Mouse (Mus musculus) midbrain, embryonic 14.5 days (tissue): Measurements from ENCODE around the gene Erfe. TPM values are rescaled to one million over a fixed set of nuclear protein-coding genes. Genes with fewer than 3 reads are reported as not detected.

ENCODE experiments used
- ATAC-seq: fragments of 200-750 bp; cut with Nextera tagmentation; 2 replicates; pipeline ENCODE4 v1.8.0; 2017; ENCODE audit warnings: moderate number of reproducible peaks, moderate library complexity; ENCODE audit not compliant: low FRiP score, low TSS enrichment
- DNase-seq: peaks from one replicate; pipeline ENCODE4 v3.0.0-alpha.2; 2015
- H3K27ac ChIP-seq: fragments of 300-500 bp; sonication (generic); replicated peaks from 2 replicates; pipeline ENCODE4 v1.5.1; 2014; ENCODE audit warnings: mild to moderate bottlenecking, low read depth, low read length, moderate library complexity
- H3K27me3 ChIP-seq: fragments of 300-500 bp; sonication (generic); 2 replicates; pipeline ENCODE4 v1.6.1; 2014; ENCODE audit warnings: low read length, control low read depth, mixed read lengths; ENCODE audit not compliant: control insufficient read depth, insufficient read depth
- H3K36me3 ChIP-seq: fragments of 300-500 bp; sonication (generic); 2 replicates; pipeline ENCODE4 v1.6.1; 2014; ENCODE audit warnings: low read length, control low read depth; ENCODE audit not compliant: control insufficient read depth, insufficient read depth
- H3K4me1 ChIP-seq: fragments of 300-500 bp; sonication (generic); 2 replicates; pipeline ENCODE4 v1.6.1; 2014; ENCODE audit warnings: mild to moderate bottlenecking, antibody characterized with exemption, low read length, control low read depth; ENCODE audit not compliant: control insufficient read depth, insufficient read depth
- H3K4me2 ChIP-seq: fragments of 300-500 bp; sonication (generic); 2 replicates; pipeline ENCODE4 v1.6.1; 2014; ENCODE audit warnings: mild to moderate bottlenecking, low read length, moderate library complexity
- H3K4me3 ChIP-seq: fragments of 300-500 bp; sonication (generic); replicated peaks from 2 replicates; pipeline ENCODE4 v1.5.1; 2014; ENCODE audit warnings: low read depth, low read length
- H3K9ac ChIP-seq: fragments of 300-500 bp; sonication (generic); replicated peaks from 2 replicates; pipeline ENCODE4 v1.6.1; 2014; ENCODE audit warnings: mild to moderate bottlenecking, low read length, moderate library complexity
- H3K9me3 ChIP-seq: fragments of 300-500 bp; sonication (generic); 2 replicates; pipeline ENCODE4 v1.6.1; 2016; ENCODE audit warnings: low read length, control low read depth, mixed read lengths; ENCODE audit not compliant: control insufficient read depth
- WGBS: fragments of 180-500 bp; shearing (Covaris S2); extraction: QIAGEN DNeasy Blood & Tissue Kit; methylation state at CpG from one replicate; pipeline ENCODE4 v1.1.7; 2014; 5-methylcytosine and 5-hydroxymethylcytosine counted together
- polyA plus RNA-seq: library from polyadenylated mRNA; unstranded; fragments of >200 nt; fragmentation: Nextera tagmentation; extraction: Ambion mirVana; gene quantifications from 2 replicates; pipeline ENCODE4 v1.2.1, GENCODE M21; 2014

Erfe gene
- polyA plus RNA-seq, 1 experiment from 2014 or later, result 0.17 TPM

GRCm38 (mm10) chr1:91344001-91344400, 22.2 kb upstream of the Erfe start:
- peaks cover 38% of the 10 kb centered on the region for H3K27me3 ChIP-seq
- ATAC-seq (no peak), DNase-seq (peak; percentile 11)
- H3K9me3 ChIP-seq, result no peaks in the 10 kb centered on the region
- WGBS, result 76% methylated on average over 3 of the region's 3 CpGs
- peaks cover 6% of the 10 kb centered on the region for H3K4me1 ChIP-seq
- no peak overlapping the region for H3K4me2 ChIP-seq
- H3K36me3 ChIP-seq, result no peaks in the 10 kb centered on the region
- H3K4me3 ChIP-seq, result no peak overlapping the region
- H3K27ac ChIP-seq, result no peak overlapping the region
- no peak overlapping the region for H3K9ac ChIP-seq

- peaks cover 6% of the 10 kb centered on the region for H3K4me1 ChIP-seq
- DNase-seq, result peak; percentile 71
- no peaks in the 10 kb centered on the region for H3K36me3 ChIP-seq
- H3K4me2 ChIP-seq, result peak overlapping the region; percentile 56
- peak overlapping the region; percentile 25 for H3K4me3 ChIP-seq
- no peak for ATAC-seq
- no peaks in the 10 kb centered on the region for H3K9me3 ChIP-seq
- H3K27ac ChIP-seq, result no peak overlapping the region
- peaks cover 38% of the 10 kb centered on the region for H3K27me3 ChIP-seq
- H3K9ac ChIP-seq, result no peak overlapping the region
- 3% methylated on average over 68 of the region's 68 CpGs for WGBS
Observed at GRCm38 (mm10) chr1:91344921-91345685, 21.1 kb upstream of the Erfe start.

- H3K4me2 ChIP-seq, result no peak overlapping the region
- peaks cover 38% of the 10 kb centered on the region for H3K27me3 ChIP-seq
- peak; percentile 83 for DNase-seq
- H3K4me1 ChIP-seq, result peaks cover 6% of the 10 kb centered on the region
- peak; percentile 43; the same call in 1 of the 2 replicates for ATAC-seq
- no peak overlapping the region for H3K9ac ChIP-seq
- H3K27ac ChIP-seq, result no peak overlapping the region
- H3K9me3 ChIP-seq, result no peaks in the 10 kb centered on the region
- no peak overlapping the region for H3K4me3 ChIP-seq
- 34% methylated on average over 3 of the region's 3 CpGs for WGBS
- H3K36me3 ChIP-seq, result no peaks in the 10 kb centered on the region
Observed at GRCm38 (mm10) chr1:91346892-91347291, 19.3 kb upstream of the Erfe start.

- no peak within 1 kb of the TSS for H3K27ac ChIP-seq
- no peaks in the 10 kb centered on the region for H3K9me3 ChIP-seq
- no peaks in the 10 kb centered on the region for H3K4me1 ChIP-seq
- H3K36me3 ChIP-seq, result no peaks in the 10 kb centered on the region
- peaks cover 10% of the 10 kb centered on the region for H3K27me3 ChIP-seq
- 60% methylated on average over 4 of the region's 4 CpGs for WGBS
- DNase-seq, result no peak
- ATAC-seq, result no peak
- no peak within 1 kb of the TSS for H3K9ac ChIP-seq
- H3K4me3 ChIP-seq, result no peak within 1 kb of the TSS
- H3K4me2 ChIP-seq, result no peak within 1 kb of the TSS
Observed at GRCm38 (mm10) chr1:91350841-91351240, 15.4 kb upstream of the Erfe start, which contains the start of gene Klhl30. Klhl30 (plus strand) TSS chr1:91351016.

- no peaks in the 10 kb centered on the region for H3K36me3 ChIP-seq
- H3K4me3 ChIP-seq, result no peak overlapping the region
- WGBS, result 78% methylated on average over 3 of the region's 3 CpGs
- H3K4me1 ChIP-seq, result no peaks in the 10 kb centered on the region
- ATAC-seq (no peak), DNase-seq (no peak)
- H3K27me3 ChIP-seq, result peaks cover 6% of the 10 kb centered on the region
- H3K9ac ChIP-seq, result no peak overlapping the region
- no peak overlapping the region for H3K4me2 ChIP-seq
- H3K9me3 ChIP-seq, result no peaks in the 10 kb centered on the region
- H3K27ac ChIP-seq, result no peak overlapping the region
Observed at GRCm38 (mm10) chr1:91351249-91351648, 15.0 kb upstream of the Erfe start.

- WGBS, result 91% methylated on average over 2 of the region's 2 CpGs
- Histone ChIP-seq H3K4me1 (no peaks in the 10 kb centered on the region), H3K9ac (no peak overlapping the region), H3K9me3 (no peaks in the 10 kb centered on the region), H3K4me3 (no peak overlapping the region), H3K4me2 (no peak overlapping the region), H3K27me3 (no peaks in the 10 kb centered on the region), H3K27ac (no peak overlapping the region), H3K36me3 (no peaks in the 10 kb centered on the region)
- ATAC-seq, result no peak
- DNase-seq, result no peak
Observed at GRCm38 (mm10) chr1:91352277-91352676, 14.0 kb upstream of the Erfe start.

- ATAC-seq (no peak), DNase-seq (no peak)
- Histone ChIP-seq H3K27me3 (no peaks in the 10 kb centered on the region), H3K4me3 (no peak overlapping the region), H3K9ac (no peak overlapping the region), H3K4me2 (no peak overlapping the region), H3K9me3 (no peaks in the 10 kb centered on the region), H3K4me1 (no peaks in the 10 kb centered on the region), H3K27ac (no peak overlapping the region), H3K36me3 (no peaks in the 10 kb centered on the region)
- 85% methylated on average over 11 of the region's 11 CpGs for WGBS
Observed at GRCm38 (mm10) chr1:91356105-91356504, 10.1 kb upstream of the Erfe start.

- Histone ChIP-seq H3K36me3 (no peaks in the 10 kb centered on the region), H3K4me2 (no peak overlapping the region), H3K4me1 (peaks cover 4% of the 10 kb centered on the region; the same call in 1 of the 2 replicates)
Observed at GRCm38 (mm10) chr1:91362113-91362512, 4.1 kb upstream of the Erfe start.

More at GRCm38 (mm10) chr1:91362113-91362512, 4.1 kb upstream of the Erfe start:
- DNase-seq, result no peak
- peaks cover 7% of the 10 kb centered on the region; the same call in 1 of the 2 replicates for H3K27me3 ChIP-seq
- no peaks in the 10 kb centered on the region for H3K9me3 ChIP-seq
- H3K9ac ChIP-seq, result no peak overlapping the region
- 89% methylated on average over 5 of the region's 5 CpGs for WGBS
- H3K4me3 ChIP-seq, result no peak overlapping the region
- H3K27ac ChIP-seq, result no peak overlapping the region
- no peak for ATAC-seq
